Comparison of ENCODE assay signal across 9 mouse cellular contexts in the genomic region with DNA sequence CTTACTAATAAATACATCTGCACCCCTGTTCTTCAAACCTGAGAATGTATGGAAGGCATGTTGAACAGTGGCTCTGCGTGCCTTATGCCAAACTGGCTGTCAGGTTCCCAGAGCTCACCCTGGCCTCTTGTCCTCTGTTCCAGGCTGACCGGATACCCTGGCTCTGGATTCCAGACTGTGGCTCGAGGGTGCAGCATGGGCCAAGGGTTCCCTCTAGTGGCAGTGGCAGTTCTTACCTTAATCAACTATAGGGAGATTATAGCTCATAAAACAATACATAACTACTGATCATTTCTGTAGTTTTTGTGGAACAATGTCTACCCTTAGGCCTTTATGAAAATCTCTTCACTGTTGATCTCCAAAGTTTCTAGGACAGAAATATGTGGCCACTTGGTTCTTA. TPM values are rescaled to one million over a fixed set of nuclear protein-coding genes. Genes with fewer than 3 reads are reported as not detected.
DNase-seq lines count a peak whose midpoint lies in the region; ATAC-seq and TF ChIP-seq lines count a peak whose summit lies in the region.
"Had no signal": no experiment of that assay in that cellular context is flagged by ENCODE, and none has a peak within 500 bp of the region (broad histone marks: within the 10 kb centered on the region; RNA-seq: fewer than 3 reads in every experiment).

No protein-coding gene starts in this region.

- TF ChIP-seq POLR2A in cerebellum, adult 2 months (IDR thresholded peaks at IDR 0.05; ENCODE audit: borderline replicate concordance, insufficient read depth, low read length): no peak

- H3K27me3 ChIP-seq in cerebellum, adult 2 months (ENCODE audit: control insufficient read depth, insufficient read depth, low read length): no peaks in the 10 kb centered on the region
- H3K27me3 ChIP-seq in forebrain, embryonic 11.5 days (ENCODE audit: control insufficient read depth, insufficient read depth, low read length): no peaks in the 10 kb centered on the region
- H3K27me3 ChIP-seq: embryonic facial prominence, embryonic 15.5 days had no signal

- no peak overlapping the region for H3K27ac ChIP-seq in cerebellum, adult 2 months (ENCODE audit: insufficient read depth, low read length)
- no peak overlapping the region for H3K27ac ChIP-seq in forebrain, embryonic 11.5 days (ENCODE audit: low read depth, low read length)
- H3K27ac ChIP-seq: embryonic facial prominence, embryonic 15.5 days had no signal

- no peaks in the 10 kb centered on the region for H3K9me3 ChIP-seq in forebrain, embryonic 11.5 days (ENCODE audit: control insufficient read depth, low read length)
- H3K9me3 ChIP-seq: embryonic facial prominence, embryonic 15.5 days had no signal

- H3K4me2 ChIP-seq in forebrain, embryonic 11.5 days (ENCODE audit: low read depth, low read length, severe bottlenecking): no peak overlapping the region
- H3K4me2 ChIP-seq: embryonic facial prominence, embryonic 15.5 days had no signal

- H3K4me1 ChIP-seq in cerebellum, adult 2 months (ENCODE audit: control insufficient read depth, insufficient read depth, low read length): no peaks in the 10 kb centered on the region
- no peaks in the 10 kb centered on the region for H3K4me1 ChIP-seq in forebrain, embryonic 11.5 days (replicated peaks; ENCODE audit: control insufficient read depth, insufficient read depth, low read length)
- H3K4me1 ChIP-seq: embryonic facial prominence, embryonic 15.5 days had no signal

- H3K9ac ChIP-seq in forebrain, embryonic 11.5 days (ENCODE audit: low read length): no peak overlapping the region
- H3K9ac ChIP-seq: embryonic facial prominence, embryonic 15.5 days had no signal

- WGBS in cerebellum, adult 2 months: 51% methylated on average over 3 of the region's 3 CpGs
- 68% methylated on average over 3 of the region's 3 CpGs for WGBS in forebrain, embryonic 11.5 days

- peak; percentile 46; the same call in 1 of the 2 replicates for TF ChIP-seq CTCF in cerebellum, adult 2 months (IDR thresholded peaks at IDR 0.05; ENCODE audit: borderline replicate concordance, insufficient read depth, low read depth, low read length)

- H3K36me3 ChIP-seq in forebrain, embryonic 11.5 days (ENCODE audit: control insufficient read depth, insufficient read depth, low read length): no peaks in the 10 kb centered on the region
- H3K36me3 ChIP-seq: embryonic facial prominence, embryonic 15.5 days had no signal

- ATAC-seq in forebrain, embryonic 11.5 days (replicated peaks; ENCODE audit: low FRiP score): no peak

- no peak overlapping the region for H3K4me3 ChIP-seq in cerebellum, adult 2 months (replicated peaks; ENCODE audit: insufficient read depth, low read depth, low read length)
- no peak overlapping the region for H3K4me3 ChIP-seq in forebrain, embryonic 11.5 days (ENCODE audit: low read depth, low read length)
- H3K4me3 ChIP-seq: embryonic facial prominence, embryonic 15.5 days had no signal

- DNase-seq in cerebellum, adult 2 months: no peak
- no peak for DNase-seq in cerebellum, adult 9-10 months
- peak; percentile 20 for DNase-seq in ovary, postnatal 14 days (ENCODE audit: low spot score)
- DNase-seq in ovary, postnatal 10 days (ENCODE audit: low spot score): no peak
- DNase-seq in brain, adult 2 months (ENCODE audit: low read depth, low spot score): peak; percentile 42
- DNase-seq in kidney, postnatal 25 days: peak; percentile 70 to 72
- peak; percentile 33 for DNase-seq in retina, embryonic 14.5 days (ENCODE audit: low spot score)
- no peak for DNase-seq in forebrain, embryonic 11.5 days (ENCODE audit: low spot score)

RNA-seq across cellular contexts. Expression of a gene that starts 22.2 kb away (rescaled TPM):
- polyA plus RNA-seq in cerebellum, adult 2 months (2012; rRNA removed): not detected in 2 replicates
- polyA plus RNA-seq in forebrain, embryonic 11.5 days (2014; fragmentation: Nextera tagmentation; extraction: Ambion mirVana): not detected in 2 replicates
- polyA plus RNA-seq: embryonic facial prominence, embryonic 15.5 days had no signal

Comparison
In these comparisons a context has a peak if more than half of its experiments do, and no peak if none do; other contexts are left out.
1. DNase-seq: peak in ovary, postnatal 14 days (single experiment), brain, adult 2 months (single experiment), kidney, postnatal 25 days (2 of 2) and retina, embryonic 14.5 days (single experiment); none in cerebellum, adult 2 months (0 of 2), cerebellum, adult 9-10 months (single experiment), ovary, postnatal 10 days (single experiment) and forebrain, embryonic 11.5 days (single experiment).